ENCODE assay signal across 7 mouse cellular contexts in the genomic region with DNA sequence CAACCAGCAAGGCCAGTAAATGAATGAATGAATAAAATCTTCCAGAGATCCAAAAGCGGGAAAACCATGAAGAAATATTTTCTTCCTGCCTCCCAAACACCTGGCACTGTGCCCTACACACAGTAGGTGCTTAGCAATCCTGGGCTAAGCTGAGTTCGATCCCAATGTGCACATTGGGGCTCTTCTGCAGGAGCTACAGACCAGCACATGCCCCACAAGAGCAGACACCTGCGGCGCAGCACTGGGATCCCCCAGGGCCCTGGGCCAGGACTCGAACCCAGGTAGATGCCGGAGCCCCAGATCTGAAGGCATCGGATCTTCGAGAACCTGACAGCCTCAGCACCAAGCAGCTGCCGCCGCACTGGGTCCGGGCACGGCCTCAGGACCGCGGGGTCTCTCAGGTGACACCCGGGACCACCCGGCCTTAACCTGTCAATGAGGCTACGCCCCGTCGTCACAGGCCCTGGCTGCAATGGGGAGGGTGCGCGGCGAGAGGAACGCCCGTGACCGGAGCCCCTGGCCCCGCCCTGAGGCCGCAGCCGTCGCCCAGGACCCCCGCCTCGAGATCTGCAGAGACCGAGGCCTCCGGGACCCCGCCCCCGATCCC. TPM values are rescaled to one million over a fixed set of nuclear protein-coding genes. Genes with fewer than 3 reads are reported as not detected.
DNase-seq lines count a peak whose midpoint lies in the region; ATAC-seq and TF ChIP-seq lines count a peak whose summit lies in the region.

No protein-coding gene starts in this region.

- H3K9ac ChIP-seq in embryonic facial prominence, embryonic 14.5 days (ENCODE audit: low read depth, low read length) = peak overlapping the region; percentile 87
- peak overlapping the region; percentile 78 for H3K9ac ChIP-seq in intestine, embryonic 16.5 days (ENCODE audit: low read depth, low read length)
- H3K9ac ChIP-seq in neural tube, embryonic 15.5 days (replicated peaks) = peak overlapping the region; percentile 94

- peak overlapping the region; percentile 79 for H3K4me2 ChIP-seq in embryonic facial prominence, embryonic 14.5 days (ENCODE audit: low read depth, low read length)
- H3K4me2 ChIP-seq in intestine, embryonic 16.5 days (ENCODE audit: low read depth, low read length) = peak overlapping the region; percentile 74
- peak overlapping the region; percentile 65 for H3K4me2 ChIP-seq in neural tube, embryonic 15.5 days

- no peaks in the 10 kb centered on the region for H3K27me3 ChIP-seq in embryonic facial prominence, embryonic 14.5 days (replicated peaks; ENCODE audit: control insufficient read depth, insufficient read depth, low read length)
- no peaks in the 10 kb centered on the region for H3K27me3 ChIP-seq in intestine, embryonic 16.5 days (replicated peaks; ENCODE audit: control insufficient read depth, insufficient read depth, low read length)
- H3K27me3 ChIP-seq in neural tube, embryonic 15.5 days (replicated peaks) = no peaks in the 10 kb centered on the region

- H3K9me3 ChIP-seq in embryonic facial prominence, embryonic 14.5 days (ENCODE audit: control insufficient read depth, low read length) = no peaks in the 10 kb centered on the region
- H3K9me3 ChIP-seq in intestine, embryonic 16.5 days (ENCODE audit: control insufficient read depth, low read length) = no peaks in the 10 kb centered on the region
- no peaks in the 10 kb centered on the region for H3K9me3 ChIP-seq in neural tube, embryonic 15.5 days (replicated peaks)

- 2% methylated on average over 35 of the region's 35 CpGs for WGBS in lung, adult 2 months
- WGBS in embryonic facial prominence, embryonic 14.5 days = 7% methylated on average over 16 of the region's 35 CpGs
- 1% methylated on average over 31 of the region's 35 CpGs for WGBS in intestine, embryonic 16.5 days
- 3% methylated on average over 34 of the region's 35 CpGs for WGBS in neural tube, embryonic 15.5 days

- H3K4me1 ChIP-seq in lung, adult 2 months (ENCODE audit: control insufficient read depth, insufficient read depth, low read length) = peaks cover 11% of the 10 kb centered on the region
- H3K4me1 ChIP-seq in embryonic facial prominence, embryonic 14.5 days (ENCODE audit: control insufficient read depth, insufficient read depth, low read length) = peaks cover 7% of the 10 kb centered on the region; the same call in 1 of the 2 replicates
- peaks cover 6% of the 10 kb centered on the region for H3K4me1 ChIP-seq in intestine, embryonic 16.5 days (ENCODE audit: control insufficient read depth, insufficient read depth, low read length)
- H3K4me1 ChIP-seq in neural tube, embryonic 15.5 days = peaks cover 27% of the 10 kb centered on the region

- TF ChIP-seq CTCF in lung, adult 2 months (IDR thresholded peaks at IDR 0.05; ENCODE audit: insufficient read depth, low read length) = no peak

- H3K4me3 ChIP-seq in lung, adult 2 months (replicated peaks; ENCODE audit: extremely low read depth, low read depth, low read length) = peak overlapping the region; percentile 85
- peak overlapping the region; percentile 84 for H3K4me3 ChIP-seq in embryonic facial prominence, embryonic 14.5 days (ENCODE audit: low read depth, low read length)
- peak overlapping the region; percentile 82 for H3K4me3 ChIP-seq in intestine, embryonic 16.5 days (ENCODE audit: low read length)
- peak overlapping the region; percentile 92 for H3K4me3 ChIP-seq in neural tube, embryonic 15.5 days (replicated peaks)

- DNase-seq in lung, adult 2 months = no peak
- DNase-seq in lung, postnatal 10 days = no peak
- no peak for DNase-seq in embryonic facial prominence, embryonic 14.5 days (ENCODE audit: low spot score)
- DNase-seq in embryo, embryonic 11 days = no peak
- no peak for DNase-seq in thymus, postnatal 14 days

- H3K36me3 ChIP-seq in embryonic facial prominence, embryonic 14.5 days (ENCODE audit: control insufficient read depth, insufficient read depth, low read length) = peaks cover 28% of the 10 kb centered on the region; the same call in 1 of the 2 replicates
- no peaks in the 10 kb centered on the region for H3K36me3 ChIP-seq in intestine, embryonic 16.5 days (ENCODE audit: control insufficient read depth, insufficient read depth, low read length)
- peaks cover 28% of the 10 kb centered on the region for H3K36me3 ChIP-seq in neural tube, embryonic 15.5 days

- ATAC-seq in embryonic facial prominence, embryonic 14.5 days (ENCODE audit: low read depth) = peak; percentile 66
- ATAC-seq in intestine, embryonic 16.5 days = peak; percentile 68
- peak; percentile 64 for ATAC-seq in neural tube, embryonic 15.5 days (ENCODE audit: low FRiP score)

- TF ChIP-seq POLR2A in lung, adult 2 months (IDR thresholded peaks at IDR 0.05; ENCODE audit: borderline replicate concordance, extremely low read depth, low read depth, low read length) = no peak

- peak overlapping the region; percentile 71 for H3K27ac ChIP-seq in embryonic facial prominence, embryonic 14.5 days (replicated peaks; ENCODE audit: low read depth, low read length)
- peak overlapping the region; percentile 69 for H3K27ac ChIP-seq in intestine, embryonic 16.5 days (ENCODE audit: low read length)
- peak overlapping the region; percentile 87 for H3K27ac ChIP-seq in neural tube, embryonic 15.5 days (replicated peaks)

RNA-seq across cellular contexts. Expression of gene Spryd3, which starts 0.4 kb away (rescaled TPM):
- polyA plus RNA-seq in lung, adult 2 months (2012; rRNA removed) = 40.8 and 55.2 TPM in 2 replicates
- polyA plus RNA-seq in embryonic facial prominence, embryonic 14.5 days (2014; fragmentation: Nextera tagmentation; extraction: Ambion mirVana) = 19.2 TPM in 2 replicates
- polyA plus RNA-seq in intestine, embryonic 16.5 days (2015; fragmentation: Nextera tagmentation; extraction: Ambion mirVana) = 27.5 and 28.0 TPM in 2 replicates
- polyA plus RNA-seq in neural tube, embryonic 15.5 days (2015; fragmentation: Nextera tagmentation; extraction: Ambion mirVana) = 83.6 and 96.0 TPM in 2 replicates

RNA-seq across cellular contexts. Expression of gene Igfbp6, which starts 8.5 kb away (rescaled TPM):
- polyA plus RNA-seq in lung, adult 2 months (2012; rRNA removed) = 337 and 400 TPM in 2 replicates
- polyA plus RNA-seq in embryonic facial prominence, embryonic 14.5 days (2014; fragmentation: Nextera tagmentation; extraction: Ambion mirVana) = 15.0 and 20.1 TPM in 2 replicates
- 11.8 and 11.9 TPM in 2 replicates for polyA plus RNA-seq in intestine, embryonic 16.5 days (2015; fragmentation: Nextera tagmentation; extraction: Ambion mirVana)
- 3.2 and 3.5 TPM in 2 replicates for polyA plus RNA-seq in neural tube, embryonic 15.5 days (2015; fragmentation: Nextera tagmentation; extraction: Ambion mirVana)

RNA-seq across cellular contexts. Expression of gene Soat2, which starts 14.7 kb away (rescaled TPM):
- 1.1 and 1.2 TPM in 2 replicates for polyA plus RNA-seq in lung, adult 2 months (2012; rRNA removed)
- 0.17 and 0.63 TPM in 2 replicates for polyA plus RNA-seq in embryonic facial prominence, embryonic 14.5 days (2014; fragmentation: Nextera tagmentation; extraction: Ambion mirVana)
- 25.0 and 31.2 TPM in 2 replicates for polyA plus RNA-seq in intestine, embryonic 16.5 days (2015; fragmentation: Nextera tagmentation; extraction: Ambion mirVana)
- 0.06 and 0.68 TPM in 2 replicates for polyA plus RNA-seq in neural tube, embryonic 15.5 days (2015; fragmentation: Nextera tagmentation; extraction: Ambion mirVana)

RNA-seq across cellular contexts. Expression of gene Tns2, which starts 35.4 kb away (rescaled TPM):
- polyA plus RNA-seq in lung, adult 2 months (2012; rRNA removed) = 255 and 329 TPM in 2 replicates
- polyA plus RNA-seq in embryonic facial prominence, embryonic 14.5 days (2014; fragmentation: Nextera tagmentation; extraction: Ambion mirVana) = 45.9 and 56.4 TPM in 2 replicates
- polyA plus RNA-seq in intestine, embryonic 16.5 days (2015; fragmentation: Nextera tagmentation; extraction: Ambion mirVana) = 26.4 and 28.6 TPM in 2 replicates
- polyA plus RNA-seq in neural tube, embryonic 15.5 days (2015; fragmentation: Nextera tagmentation; extraction: Ambion mirVana) = 9.8 and 13.7 TPM in 2 replicates

Comparison
In these comparisons a context has a peak if more than half of its experiments do, and no peak if none do; other contexts are left out.
1. RNA of gene Igfbp6, which starts 8.5 kb away (polyA plus RNA-seq): 337 to 400 TPM in lung, adult 2 months; 15.0 to 20.1 TPM in embryonic facial prominence, embryonic 14.5 days, 11.8 to 11.9 TPM in intestine, embryonic 16.5 days and 3.2 to 3.5 TPM in neural tube, embryonic 15.5 days; every median in the first group is over 10 times any median in the second.
2. RNA of gene Soat2, which starts 14.7 kb away (polyA plus RNA-seq): 25.0 to 31.2 TPM in intestine, embryonic 16.5 days; 1.1 to 1.2 TPM in lung, adult 2 months, 0.17 to 0.63 TPM in embryonic facial prominence, embryonic 14.5 days and 0.06 to 0.68 TPM in neural tube, embryonic 15.5 days; every median in the first group is over 10 times any median in the second.
3. Peak in every context shown above with its lines, with median percentiles within 50 percentile points of each other: H3K4me3 ChIP-seq, ATAC-seq, H3K27ac ChIP-seq, H3K4me2 ChIP-seq and H3K9ac ChIP-seq.